Mouse (Mus musculus) embryo, embryonic 9.5 days (tissue): ENCODE results near the gene Ccdc93.

Experiments
- DNase-seq: peaks from one replicate; pipeline ENCODE4 v3.0.0-alpha.2; 2017; ENCODE audit errors: extremely low spot score

Gene Ccdc93

GRCm38 (mm10) chr1:121430938-121431928 lies at the start of gene Ccdc93:
Gene Ccdc93, plus strand, starts transcription at chr1:121431049.
- DNase-seq: peak; percentile 96

GRCm38 (mm10) chr1:121381562-121381961 lies 49.3 kb upstream of the Ccdc93 start:
- DNase-seq: no peak

- no peak for DNase-seq
Observed at GRCm38 (mm10) chr1:121388312-121388711, 42.5 kb upstream of the Ccdc93 start.

- no peak for DNase-seq
Observed at GRCm38 (mm10) chr1:121388732-121389131, 42.1 kb upstream of the Ccdc93 start.

GRCm38 (mm10) chr1:121389574-121389973 lies 41.3 kb upstream of the Ccdc93 start:
- no peak for DNase-seq

- DNase-seq: no peak
Observed at GRCm38 (mm10) chr1:121390003-121390402, 40.8 kb upstream of the Ccdc93 start.

- no peak for DNase-seq
Observed at GRCm38 (mm10) chr1:121390421-121390820, 40.4 kb upstream of the Ccdc93 start.

GRCm38 (mm10) chr1:121390855-121391254 lies 40.0 kb upstream of the Ccdc93 start:
- no peak for DNase-seq

GRCm38 (mm10) chr1:121393117-121393516 lies 37.7 kb upstream of the Ccdc93 start:
- no peak for DNase-seq

GRCm38 (mm10) chr1:121394764-121395163 lies 36.1 kb upstream of the Ccdc93 start:
- no peak for DNase-seq

- DNase-seq: no peak
Observed at GRCm38 (mm10) chr1:121396501-121396900, 34.3 kb upstream of the Ccdc93 start.

- no peak for DNase-seq
Observed at GRCm38 (mm10) chr1:121398231-121398630, 32.6 kb upstream of the Ccdc93 start.

GRCm38 (mm10) chr1:121398986-121399881 lies 31.6 kb upstream of the Ccdc93 start:
- DNase-seq: no peak

GRCm38 (mm10) chr1:121400243-121400642 lies 30.6 kb upstream of the Ccdc93 start:
- no peak for DNase-seq

GRCm38 (mm10) chr1:121419084-121419483 lies 11.8 kb upstream of the Ccdc93 start:
- no peak for DNase-seq

- DNase-seq: no peak
Observed at GRCm38 (mm10) chr1:121419569-121420265, 11.1 kb upstream of the Ccdc93 start.

GRCm38 (mm10) chr1:121430183-121430937 lies 489 bp upstream of the Ccdc93 start:
- no peak for DNase-seq

- DNase-seq: no peak
Observed at GRCm38 (mm10) chr1:121435981-121436380, 5.1 kb downstream of the Ccdc93 start.

GRCm38 (mm10) chr1:121440535-121441381 lies 9.9 kb downstream of the Ccdc93 start:
- DNase-seq: peak; percentile 39

- DNase-seq: no peak
Observed at GRCm38 (mm10) chr1:121444147-121444546, 13.3 kb downstream of the Ccdc93 start.
